ENCODE assay signal across 8 mouse cellular contexts in the genomic region with DNA sequence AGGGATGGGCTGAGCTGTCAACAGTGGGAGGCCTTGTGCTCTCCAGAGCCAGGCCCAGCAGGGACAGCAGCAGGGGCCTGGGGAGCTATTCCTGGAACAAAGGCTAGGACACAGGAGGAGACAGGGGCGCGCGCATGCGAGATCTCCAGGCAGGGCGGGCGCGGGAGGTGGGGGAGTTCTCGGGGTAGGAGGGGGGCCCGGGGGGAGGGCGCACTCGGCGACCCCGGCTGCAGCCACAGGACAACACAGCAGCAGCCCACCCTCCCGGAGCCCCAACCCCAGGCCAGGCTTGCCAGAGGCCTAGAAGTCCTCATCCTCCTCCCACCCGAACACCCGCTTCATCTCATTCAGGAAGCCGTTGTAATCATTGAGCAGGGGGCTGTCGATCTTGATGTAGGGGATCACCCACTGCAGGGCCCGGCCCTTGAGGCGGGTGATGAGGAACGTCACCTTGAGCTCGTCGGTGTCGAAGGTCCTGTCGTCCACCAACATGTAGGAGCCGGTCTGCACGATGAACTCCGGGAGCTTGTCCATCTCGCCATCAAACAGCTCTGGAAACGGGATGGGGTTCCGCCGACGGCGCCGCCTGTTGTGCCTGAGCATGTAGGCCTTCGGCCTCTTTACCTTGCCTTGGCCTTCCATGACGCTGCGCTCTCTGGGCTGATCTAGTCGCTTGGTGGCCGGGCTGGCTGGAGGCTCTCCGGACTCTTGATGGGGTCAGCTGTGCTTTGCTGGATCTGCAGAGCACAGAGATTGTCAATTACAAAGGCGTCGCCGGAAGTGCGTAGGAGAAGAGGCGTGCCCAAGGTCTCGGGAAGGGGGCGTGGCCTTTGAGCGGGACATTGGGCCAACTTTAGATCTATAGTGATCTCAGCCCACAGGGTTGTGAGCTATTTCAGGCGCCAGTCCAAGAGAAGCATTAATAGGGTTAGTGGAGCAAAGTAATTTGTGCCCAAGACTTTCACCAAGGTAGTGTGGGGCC. TPM values are rescaled to one million over a fixed set of nuclear protein-coding genes. Genes with fewer than 3 reads are reported as not detected.
DNase-seq lines count a peak whose midpoint lies in the region; ATAC-seq and TF ChIP-seq lines count a peak whose summit lies in the region.
"Not testable (repeated sequence)": the region's sequence is repeated elsewhere in the genome, so short reads cannot be mapped to it uniquely, and the experiment has no call there.

A gene (minus strand): TSS at position 703 of the 982 bp plus-strand sequence.

- peak; percentile 91 for DNase-seq in Muller cell, postnatal 12 days (ENCODE audit: inconsistent ontology term)
- DNase-seq in cerebellum, adult 9-10 months: peak; percentile 86
- peak; percentile 53 to 76 for DNase-seq in frontal cortex, adult 2 months (ENCODE audit: extremely low spot score in 1 of 2, low spot score in 1 of 2)
- DNase-seq in hindbrain, embryonic 10.5 days (ENCODE audit: low spot score): peak; percentile 80
- peak; percentile 30 for DNase-seq in layer of hippocampus, adult 9-10 months (ENCODE audit: low spot score)
- DNase-seq in thymus, adult 18-20 months: peak; percentile 23 to 49

- H3K4me1 ChIP-seq in hindbrain, embryonic 10.5 days (replicated peaks); lung, embryonic 15.5 days; olfactory bulb, adult 2 months (ENCODE audit: control insufficient read depth, insufficient read depth, low read length): not testable (repeated sequence)

- ATAC-seq in lung, embryonic 15.5 days (ENCODE audit: borderline replicate concordance, extremely low read depth, low FRiP score, low TSS enrichment): peak; percentile 94

- H3K9me3 ChIP-seq in hindbrain, embryonic 10.5 days; lung, embryonic 15.5 days: not testable (repeated sequence)

- peak within 1 kb of the TSS; percentile 5; the same call in 1 of the 2 replicates for H3K27ac ChIP-seq in hindbrain, embryonic 10.5 days
- peak within 1 kb of the TSS; percentile 74 for H3K27ac ChIP-seq in lung, embryonic 15.5 days
- H3K27ac ChIP-seq in olfactory bulb, adult 2 months (ENCODE audit: insufficient read depth, low read depth, low read length): peak within 1 kb of the TSS; percentile 66; the same call in 1 of the 2 replicates

- TF ChIP-seq CTCF in olfactory bulb, adult 2 months (IDR thresholded peaks at IDR 0.05; ENCODE audit: insufficient read depth, low read depth, low read length): not testable (repeated sequence)

- H3K9ac ChIP-seq in lung, embryonic 15.5 days: not testable (repeated sequence)

- TF ChIP-seq POLR2A in olfactory bulb, adult 2 months (IDR thresholded peaks at IDR 0.05; ENCODE audit: insufficient read depth, low read depth, low read length): not testable (repeated sequence)

- WGBS in hindbrain, embryonic 10.5 days: 20% methylated on average over 12 of the region's 50 CpGs
- WGBS in lung, embryonic 15.5 days: 10% methylated on average over 12 of the region's 50 CpGs
- 28% methylated on average over 10 of the region's 50 CpGs for WGBS in olfactory bulb, adult 2 months

- H3K4me3 ChIP-seq in hindbrain, embryonic 10.5 days: peak within 1 kb of the TSS; percentile 43
- peak within 1 kb of the TSS; percentile 34 for H3K4me3 ChIP-seq in lung, embryonic 15.5 days
- peak within 1 kb of the TSS; percentile 47 for H3K4me3 ChIP-seq in olfactory bulb, adult 2 months (ENCODE audit: insufficient read depth, low read depth, low read length)

- peak within 1 kb of the TSS; percentile 41 for H3K4me2 ChIP-seq in lung, embryonic 15.5 days

- not testable (repeated sequence) for H3K27me3 ChIP-seq in hindbrain, embryonic 10.5 days (ENCODE audit: insufficient read depth, poor library complexity, severe bottlenecking); lung, embryonic 15.5 days

- H3K36me3 ChIP-seq in hindbrain, embryonic 10.5 days; lung, embryonic 15.5 days: not testable (repeated sequence)

RNA-seq across cellular contexts. Expression of the gene that starts here (rescaled TPM):
- 228 and 280 TPM in 2 replicates for polyA plus RNA-seq in frontal cortex, adult 2 months (2012; rRNA removed)
- 68.5 and 96.4 TPM in 2 replicates for polyA plus RNA-seq in hindbrain, embryonic 10.5 days (2016; fragmentation: Nextera tagmentation; extraction: Ambion mirVana)
- polyA plus RNA-seq in lung, embryonic 15.5 days (2015; fragmentation: Nextera tagmentation; extraction: Ambion mirVana): 89.3 and 93.5 TPM in 2 replicates
- polyA plus RNA-seq in olfactory bulb, adult 2 months (2012; ENCODE audit: insufficient read depth, insufficient read length, low replicate concordance, missing spikeins): not detected in 2 replicates

Comparison
In these comparisons a context has a peak if more than half of its experiments do, and no peak if none do; other contexts are left out.
1. Peak in every context shown above with its lines: DNase-seq, ATAC-seq, H3K4me3 ChIP-seq and H3K27ac ChIP-seq.
2. RNA of the gene that starts here (polyA plus RNA-seq): 228 to 280 TPM in frontal cortex, adult 2 months, 68.5 to 96.4 TPM in hindbrain, embryonic 10.5 days and 89.3 to 93.5 TPM in lung, embryonic 15.5 days; not detected in olfactory bulb, adult 2 months; every median in the first group is over 10 times any median in the second.
3. DNase-seq: peak in every context shown above with its lines; median percentile 91 in Muller cell, postnatal 12 days; 86 in cerebellum, adult 9-10 months; 80 in hindbrain, embryonic 10.5 days; 64 in frontal cortex, adult 2 months; 36 in thymus, adult 18-20 months; 30 in layer of hippocampus, adult 9-10 months.
4. H3K27ac ChIP-seq: peak in every context shown above with its lines; median percentile 74 in lung, embryonic 15.5 days; 66 in olfactory bulb, adult 2 months; 5 in hindbrain, embryonic 10.5 days.